Mouse (Mus musculus): ENCODE measurements around the gene Olfr483. TPM values are rescaled to one million over a fixed set of nuclear protein-coding genes. Genes with fewer than 3 reads are reported as not detected.

Gene Olfr483
- polyA plus RNA-seq (2016; fragmentation: Nextera tagmentation; extraction: Ambion mirVana) = not detected in 2 replicates

- Histone ChIP-seq H3K4me1 (no peaks in the 10 kb centered on the region), H3K9me3 (replicated peaks) (no peaks in the 10 kb centered on the region), H3K4me3 (no peak within 1 kb of the TSS), H3K36me3 (no peaks in the 10 kb centered on the region), H3K27me3 (ENCODE audit: low read depth, poor library complexity, severe bottlenecking) (no peaks in the 10 kb centered on the region), H3K27ac (no peak within 1 kb of the TSS)
- 86% methylated on average over 1 of the region's 1 CpGs for WGBS
- DNase-seq (ENCODE audit: low spot score) = no peak
These were observed at the start of gene Olfr483 for GRCm38 (mm10) chr7:108100549-108100948. TSS of gene Olfr483 (plus strand) at chr7:108100849.

- H3K27ac ChIP-seq = no peak within 1 kb of the TSS
- no peaks in the 10 kb centered on the region for H3K9me3 ChIP-seq (replicated peaks)
- no peaks in the 10 kb centered on the region for H3K27me3 ChIP-seq (ENCODE audit: low read depth, poor library complexity, severe bottlenecking)
- no peak within 1 kb of the TSS for H3K4me3 ChIP-seq
- no peaks in the 10 kb centered on the region for H3K4me1 ChIP-seq
- WGBS = 83% methylated on average over 1 of the region's 1 CpGs
- DNase-seq (ENCODE audit: low spot score) = no peak
- H3K36me3 ChIP-seq = no peaks in the 10 kb centered on the region
These were observed 33.4 kb upstream of the Olfr483 start, which contains the start of gene Olfr480 for GRCm38 (mm10) chr7:108067246-108067645. TSS of gene Olfr480 (minus strand) at chr7:108067346.

GRCm38 (mm10) chr7:108079555-108079954 lies 21.1 kb upstream of the Olfr483 start, which contains the start of gene Olfr481:
TSS of gene Olfr481 (plus strand) at chr7:108079855.
- Histone ChIP-seq H3K9me3 (replicated peaks) (no peaks in the 10 kb centered on the region), H3K36me3 (no peaks in the 10 kb centered on the region), H3K27me3 (ENCODE audit: low read depth, poor library complexity, severe bottlenecking) (no peaks in the 10 kb centered on the region), H3K27ac (no peak within 1 kb of the TSS), H3K4me1 (no peaks in the 10 kb centered on the region), H3K4me3 (no peak within 1 kb of the TSS)
- DNase-seq (ENCODE audit: low spot score) = no peak

- H3K9me3 ChIP-seq (replicated peaks) = no peaks in the 10 kb centered on the region
- no peak for DNase-seq (ENCODE audit: low spot score)
- H3K4me3 ChIP-seq = no peak within 1 kb of the TSS
- no peaks in the 10 kb centered on the region for H3K36me3 ChIP-seq
- WGBS = 85% methylated on average over 1 of the region's 1 CpGs
- H3K27me3 ChIP-seq (ENCODE audit: low read depth, poor library complexity, severe bottlenecking) = no peaks in the 10 kb centered on the region
- no peak within 1 kb of the TSS for H3K27ac ChIP-seq
- no peaks in the 10 kb centered on the region for H3K4me1 ChIP-seq
These were observed 3.2 kb upstream of the Olfr483 start, which contains the start of gene Olfr482 for GRCm38 (mm10) chr7:108097486-108097885. TSS of gene Olfr482 (minus strand) at chr7:108097586.

GRCm38 (mm10) chr7:108120681-108121080 lies 20.0 kb downstream of the Olfr483 start:
- WGBS = 10% methylated on average over 1 of the region's 1 CpGs
- Histone ChIP-seq H3K36me3 (no peaks in the 10 kb centered on the region), H3K27me3 (ENCODE audit: low read depth, poor library complexity, severe bottlenecking) (no peaks in the 10 kb centered on the region), H3K9me3 (replicated peaks) (no peaks in the 10 kb centered on the region), H3K27ac (no peak overlapping the region), H3K4me1 (no peaks in the 10 kb centered on the region), H3K4me3 (no peak overlapping the region)
- no peak for DNase-seq (ENCODE audit: low spot score)

GRCm38 (mm10) chr7:108121416-108121815 lies 20.8 kb downstream of the Olfr483 start:
- WGBS = 80% methylated on average over 1 of the region's 1 CpGs
- no peaks in the 10 kb centered on the region for H3K4me1 ChIP-seq
- no peak overlapping the region for H3K27ac ChIP-seq
- no peak for DNase-seq (ENCODE audit: low spot score)
- H3K36me3 ChIP-seq = no peaks in the 10 kb centered on the region
- no peak overlapping the region for H3K4me3 ChIP-seq
- H3K27me3 ChIP-seq (ENCODE audit: low read depth, poor library complexity, severe bottlenecking) = no peaks in the 10 kb centered on the region
- H3K9me3 ChIP-seq (replicated peaks) = no peaks in the 10 kb centered on the region

GRCm38 (mm10) chr7:108127349-108127748 lies 26.7 kb downstream of the Olfr483 start, which contains the start of gene Olfr484:
TSS of gene Olfr484 (minus strand) at chr7:108127449.
- Histone ChIP-seq H3K4me3 (no peak within 1 kb of the TSS), H3K27me3 (ENCODE audit: low read depth, poor library complexity, severe bottlenecking) (no peaks in the 10 kb centered on the region), H3K4me1 (no peaks in the 10 kb centered on the region), H3K9me3 (replicated peaks) (no peaks in the 10 kb centered on the region), H3K27ac (no peak within 1 kb of the TSS), H3K36me3 (no peaks in the 10 kb centered on the region)
- DNase-seq (ENCODE audit: low spot score) = no peak

Other genes with a start within 250 kb of the Olfr483 start
- gene Olfr472, start 202.9 kb upstream of the Olfr483 start, polyA plus RNA-seq (2016; fragmentation: Nextera tagmentation; extraction: Ambion mirVana) = not detected in 2 replicates
- gene Olfr473, start 170.4 kb upstream of the Olfr483 start, polyA plus RNA-seq (2016; fragmentation: Nextera tagmentation; extraction: Ambion mirVana) = not detected in 2 replicates
- gene Olfr474, start 146.2 kb upstream of the Olfr483 start, polyA plus RNA-seq (2016; fragmentation: Nextera tagmentation; extraction: Ambion mirVana) = not detected in 2 replicates
- gene Olfr476, start 136.0 kb upstream of the Olfr483 start, polyA plus RNA-seq (2016; fragmentation: Nextera tagmentation; extraction: Ambion mirVana) = not detected in 2 replicates
- gene Olfr477, start 114.2 kb upstream of the Olfr483 start, polyA plus RNA-seq (2016; fragmentation: Nextera tagmentation; extraction: Ambion mirVana) = not detected in 2 replicates
- gene Olfr478, start 66.9 kb upstream of the Olfr483 start, polyA plus RNA-seq (2016; fragmentation: Nextera tagmentation; extraction: Ambion mirVana) = not detected in 2 replicates
- not detected in 2 replicates for gene Olfr479, start 50.2 kb upstream of the Olfr483 start, polyA plus RNA-seq (2016; fragmentation: Nextera tagmentation; extraction: Ambion mirVana)
- not detected in 2 replicates for gene Olfr480, start 33.5 kb upstream of the Olfr483 start, polyA plus RNA-seq (2016; fragmentation: Nextera tagmentation; extraction: Ambion mirVana)
- gene Olfr481, start 21.0 kb upstream of the Olfr483 start, polyA plus RNA-seq (2016; fragmentation: Nextera tagmentation; extraction: Ambion mirVana) = not detected in 2 replicates
- gene Olfr482, start 3.3 kb upstream of the Olfr483 start, polyA plus RNA-seq (2016; fragmentation: Nextera tagmentation; extraction: Ambion mirVana) = 0.10 TPM in 2 replicates
- gene Olfr484, start 26.6 kb downstream of the Olfr483 start, polyA plus RNA-seq (2016; fragmentation: Nextera tagmentation; extraction: Ambion mirVana) = not detected in 2 replicates
- gene Olfr485, start 59.0 kb downstream of the Olfr483 start, polyA plus RNA-seq (2016; fragmentation: Nextera tagmentation; extraction: Ambion mirVana) = not detected in 2 replicates
- gene Olfr486, start 71.9 kb downstream of the Olfr483 start, polyA plus RNA-seq (2016; fragmentation: Nextera tagmentation; extraction: Ambion mirVana) = not detected in 2 replicates
- gene Olfr487, start 113.8 kb downstream of the Olfr483 start, polyA plus RNA-seq (2016; fragmentation: Nextera tagmentation; extraction: Ambion mirVana) = not detected in 2 replicates
- gene Olfr488, start 157.5 kb downstream of the Olfr483 start, polyA plus RNA-seq (2016; fragmentation: Nextera tagmentation; extraction: Ambion mirVana) = not detected in 2 replicates
- gene Olfr490, start 188.1 kb downstream of the Olfr483 start, polyA plus RNA-seq (2016; fragmentation: Nextera tagmentation; extraction: Ambion mirVana) = not detected in 2 replicates
- not detected in 2 replicates for gene Olfr491, start 212.6 kb downstream of the Olfr483 start, polyA plus RNA-seq (2016; fragmentation: Nextera tagmentation; extraction: Ambion mirVana)
- not detected in 2 replicates for gene Olfr492, start 222.8 kb downstream of the Olfr483 start, polyA plus RNA-seq (2016; fragmentation: Nextera tagmentation; extraction: Ambion mirVana)
- gene Olfr493, start 246.1 kb downstream of the Olfr483 start, polyA plus RNA-seq (2016; fragmentation: Nextera tagmentation; extraction: Ambion mirVana) = not detected in 2 replicates

All from limb, embryonic 10.5 days (tissue).